Mouse (Mus musculus) adrenal gland, postnatal 0 days (tissue): ENCODE results near the gene Spz1. TPM values are rescaled to one million over a fixed set of nuclear protein-coding genes. Genes with fewer than 3 reads are reported as not detected.

Experiments used
- polyA plus RNA-seq: library from polyadenylated mRNA; unstranded; fragments of >200 nt; fragmentation: Nextera tagmentation; extraction: Ambion mirVana; gene quantifications from 2 replicates; pipeline ENCODE4 v1.2.1, GENCODE M21; 2015

Spz1 gene
- polyA plus RNA-seq, result not detected in 2 replicates

GRCm38 (mm10) chr13:92576072-92576471, at the start of gene Spz1:
Gene Spz1 (minus strand): TSS chr13:92576172.

GRCm38 (mm10) chr13:92610311-92611221, 34.6 kb upstream of the Spz1 start, which contains the start of gene Serinc5:
Gene Serinc5 (plus strand): TSS chr13:92611091.

GRCm38 (mm10) chr13:92530721-92531211, 45.2 kb downstream of the Spz1 start, which contains the start of gene Zfyve16:
Gene Zfyve16 (minus strand): TSS chr13:92530868.

Other genes starting within 250 kb of the Spz1 start
- gene Dhfr, start 221.4 kb downstream of the Spz1 start, polyA plus RNA-seq, result 10.2 and 12.1 TPM in 2 replicates
- 11.1 and 20.8 TPM in 2 replicates for gene Msh3, start 221.2 kb downstream of the Spz1 start, polyA plus RNA-seq
- gene Ankrd34b, start 150.3 kb downstream of the Spz1 start, polyA plus RNA-seq, result 0.23 and 0.25 TPM in 2 replicates
- 0.38 and 0.41 TPM in 2 replicates for gene Fam151b, start 92.2 kb downstream of the Spz1 start, polyA plus RNA-seq
- 4.2 and 5.6 TPM in 2 replicates for gene Zfyve16, start 45.3 kb downstream of the Spz1 start, polyA plus RNA-seq
- gene Serinc5, start 34.9 kb upstream of the Spz1 start, polyA plus RNA-seq, result 20.1 and 20.7 TPM in 2 replicates
- gene Thbs4, start 218.6 kb upstream of the Spz1 start, polyA plus RNA-seq, result 4.3 and 5.5 TPM in 2 replicates